Mouse (Mus musculus) spleen, postnatal 36 days (tissue): ENCODE data around the gene Tcf20.
"Not testable (repeated sequence)": the region's sequence is repeated elsewhere in the genome, so short reads cannot be mapped to it uniquely, and the experiment has no call there.

Experiments
- DNase-seq, 2 experiments: peaks; one replicate each; pipeline ENCODE4 v3.0.0; 2022; ENCODE audit warnings: low spot score in 2 of 2, mixed read lengths in 1 of 2

Tcf20 gene

GRCm38 (mm10) chr15:82810556-82810955 is 177.1 kb downstream of the Tcf20 start:
- peak in 1 of 2 experiments; percentile 22 for DNase-seq

GRCm38 (mm10) chr15:82809511-82809910 is 178.2 kb downstream of the Tcf20 start:
- DNase-seq: peak in 1 of 2 experiments; percentile 15

- no peak for DNase-seq
These were observed 180.5 kb downstream of the Tcf20 start for GRCm38 (mm10) chr15:82806969-82807763.

GRCm38 (mm10) chr15:82804708-82805639 is 182.7 kb downstream of the Tcf20 start:
- peak; percentile 56 to 69 for DNase-seq

- DNase-seq: no peak
These were observed 191.7 kb downstream of the Tcf20 start for GRCm38 (mm10) chr15:82795936-82796440.

GRCm38 (mm10) chr15:82794277-82794676 is 193.4 kb downstream of the Tcf20 start, which contains the start of gene Cyp2d26:
Gene Cyp2d26, minus strand, starts transcription at chr15:82794294.
- no peak for DNase-seq

- DNase-seq: no peak
These were observed 193.8 kb downstream of the Tcf20 start for GRCm38 (mm10) chr15:82793868-82794267.

- no peak for DNase-seq
These were observed 194.2 kb downstream of the Tcf20 start for GRCm38 (mm10) chr15:82793454-82793853.

- DNase-seq: no peak
These were observed 195.1 kb downstream of the Tcf20 start for GRCm38 (mm10) chr15:82792566-82792965.

GRCm38 (mm10) chr15:82784581-82784980 is 203.1 kb downstream of the Tcf20 start:
- DNase-seq: no peak

GRCm38 (mm10) chr15:82783800-82784199 is 203.9 kb downstream of the Tcf20 start:
- no peak for DNase-seq

GRCm38 (mm10) chr15:82777856-82778255 is 209.8 kb downstream of the Tcf20 start:
- DNase-seq: not testable (repeated sequence)

GRCm38 (mm10) chr15:82765943-82766342 is 221.7 kb downstream of the Tcf20 start:
- no peak for DNase-seq

- DNase-seq: no peak
These were observed 222.8 kb downstream of the Tcf20 start for GRCm38 (mm10) chr15:82764881-82765280.

- DNase-seq: no peak
These were observed 223.8 kb downstream of the Tcf20 start, which contains the start of gene Cyp2d40 for GRCm38 (mm10) chr15:82763631-82764420. Gene Cyp2d40, minus strand, starts transcription at chr15:82764183.
